ENCODE assay signal across 28 mouse cellular contexts in the genomic region with DNA sequence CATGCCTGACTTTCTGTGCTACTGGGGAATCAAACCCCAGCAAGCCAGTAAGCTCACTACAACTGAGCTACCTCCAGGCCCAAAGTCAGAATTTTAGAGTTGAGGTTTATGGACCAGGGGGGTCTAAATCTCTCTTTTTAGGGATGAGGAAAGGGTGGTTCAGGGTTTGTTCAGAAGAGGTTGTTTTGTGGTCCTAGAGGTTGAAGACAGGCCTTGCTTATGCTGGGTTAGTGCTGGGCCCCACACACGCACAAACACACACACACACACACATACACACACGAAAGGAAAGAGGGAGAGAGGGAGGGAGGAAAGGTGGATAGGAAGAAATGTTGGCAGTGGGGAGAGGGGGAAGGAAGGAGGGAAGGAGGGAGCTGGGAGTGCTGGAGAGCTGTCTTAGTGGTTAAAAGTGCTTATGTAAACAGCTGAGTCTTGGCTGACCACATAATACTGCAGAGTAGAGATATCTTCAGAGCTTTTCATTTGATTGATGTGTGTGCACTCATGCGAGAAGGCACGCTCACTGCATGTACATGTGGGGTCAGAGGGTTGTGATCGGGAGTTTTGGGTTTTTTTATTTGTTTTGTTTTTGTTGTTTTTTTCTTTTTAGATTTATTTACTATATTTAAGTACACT. TPM values are rescaled to one million over a fixed set of nuclear protein-coding genes. Genes with fewer than 3 reads are reported as not detected.
A peak's percentile ranks its signal among the peaks of the same experiment; 100 is the strongest.
DNase-seq lines count a peak whose midpoint lies in the region; ATAC-seq and TF ChIP-seq lines count a peak whose summit lies in the region.
"Had no signal": no experiment of that assay in that cellular context is flagged by ENCODE, and none has a peak within 500 bp of the region (broad histone marks: within the 10 kb centered on the region; RNA-seq: fewer than 3 reads in every experiment).

A gene (minus strand): TSS at position 51 of the 636 bp plus-strand sequence.

- peaks cover 4% of the 10 kb centered on the region; the same call in 1 of the 2 replicates for H3K4me1 ChIP-seq in kidney, embryonic 14.5 days (ENCODE audit: control insufficient read depth, insufficient read depth, low read length)
- H3K4me1 ChIP-seq in G1E (ENCODE audit: insufficient read depth, low read depth, low read length) = peaks cover 58% of the 10 kb centered on the region
- no peaks in the 10 kb centered on the region for H3K4me1 ChIP-seq in forebrain, embryonic 13.5 days
- H3K4me1 ChIP-seq: lung, embryonic 15.5 days; midbrain, embryonic 10.5 days; midbrain, embryonic 15.5 days had no signal

- no peaks in the 10 kb centered on the region for H3K27me3 ChIP-seq in kidney, embryonic 14.5 days (ENCODE audit: control insufficient read depth, insufficient read depth, low read length)
- peaks cover 10% of the 10 kb centered on the region for H3K27me3 ChIP-seq in G1E (ENCODE audit: insufficient read depth, low read length)
- no peaks in the 10 kb centered on the region for H3K27me3 ChIP-seq in forebrain, embryonic 13.5 days
- H3K27me3 ChIP-seq: lung, embryonic 15.5 days; midbrain, embryonic 15.5 days; neural tube, embryonic 15.5 days had no signal

- ATAC-seq in kidney, embryonic 14.5 days (ENCODE audit: low FRiP score, low TSS enrichment) = no peak
- peak; percentile 83 for ATAC-seq in G1E (ENCODE audit: extremely low read depth, insufficient number of reproducible peaks, low FRiP score, poor library complexity, severe bottlenecking)
- ATAC-seq in common myeloid progenitor, adult 5-6 weeks (replicated peaks; ENCODE audit: low read depth, poor library complexity, severe bottlenecking) = peak; percentile 79
- no peak for ATAC-seq in forebrain, embryonic 13.5 days
- ATAC-seq: forebrain, embryonic 14.5 days; hindbrain, postnatal 0 days; midbrain, embryonic 15.5 days had no signal

- H3K36me3 ChIP-seq in kidney, embryonic 14.5 days (ENCODE audit: control insufficient read depth, insufficient read depth, low read length) = no peaks in the 10 kb centered on the region
- no peaks in the 10 kb centered on the region for H3K36me3 ChIP-seq in G1E (replicated peaks)
- no peaks in the 10 kb centered on the region for H3K36me3 ChIP-seq in forebrain, embryonic 13.5 days (ENCODE audit: poor library complexity, severe bottlenecking)
- H3K36me3 ChIP-seq: lung, embryonic 15.5 days; midbrain, embryonic 10.5 days; midbrain, embryonic 15.5 days; neural tube, embryonic 15.5 days had no signal

- H3K4me3 ChIP-seq in kidney, embryonic 14.5 days (ENCODE audit: low read length) = no peak within 1 kb of the TSS
- H3K4me3 ChIP-seq in G1E (ENCODE audit: low read depth, low read length) = no peak within 1 kb of the TSS
- no peak within 1 kb of the TSS for H3K4me3 ChIP-seq in forebrain, embryonic 13.5 days
- H3K4me3 ChIP-seq: lung, embryonic 15.5 days; midbrain, embryonic 10.5 days; midbrain, embryonic 15.5 days; neural tube, embryonic 15.5 days had no signal

- no peak within 1 kb of the TSS for H3K9ac ChIP-seq in kidney, embryonic 14.5 days (ENCODE audit: low read depth, low read length)
- H3K9ac ChIP-seq in forebrain, embryonic 13.5 days = no peak within 1 kb of the TSS
- H3K9ac ChIP-seq: liver, embryonic 14.5 days; lung, embryonic 15.5 days; midbrain, embryonic 15.5 days; neural tube, embryonic 15.5 days had no signal

- no peak within 1 kb of the TSS for H3K4me2 ChIP-seq in kidney, embryonic 14.5 days (replicated peaks; ENCODE audit: low read depth, low read length)
- no peak within 1 kb of the TSS for H3K4me2 ChIP-seq in forebrain, embryonic 13.5 days
- H3K4me2 ChIP-seq: heart, embryonic 11.5 days; lung, embryonic 15.5 days; midbrain, embryonic 15.5 days; neural tube, embryonic 15.5 days had no signal

- 0 out of 2 replicates have a peak within 1 kb of the TSS, but pooled peaks have one; percentile 24 for H3K27ac ChIP-seq in kidney, embryonic 14.5 days (ENCODE audit: low read depth, low read length)
- no peak within 1 kb of the TSS for H3K27ac ChIP-seq in forebrain, embryonic 13.5 days
- H3K27ac ChIP-seq: hindbrain, postnatal 0 days; kidney, postnatal 0 days; liver, embryonic 14.5 days; lung, embryonic 15.5 days; midbrain, embryonic 10.5 days; midbrain, embryonic 15.5 days; neural tube, embryonic 15.5 days had no signal

- H3K9me3 ChIP-seq in kidney, embryonic 14.5 days (ENCODE audit: control insufficient read depth, low read length) = no peaks in the 10 kb centered on the region
- H3K9me3 ChIP-seq in G1E (replicated peaks) = no peaks in the 10 kb centered on the region
- H3K9me3 ChIP-seq in forebrain, embryonic 13.5 days (replicated peaks) = no peaks in the 10 kb centered on the region
- H3K9me3 ChIP-seq: lung, embryonic 15.5 days; midbrain, embryonic 10.5 days; midbrain, embryonic 15.5 days; neural tube, embryonic 15.5 days had no signal

- intact Hi-C loops in heart, postnatal 10 days (cut with DNase I) = loop anchor here (2.0 kb wide), 1 partner anchor 102 kb away; no protein-coding TSS in a partner anchor

- WGBS in kidney, embryonic 14.5 days = 38% methylated on average over 5 of the region's 5 CpGs
- WGBS in forebrain, embryonic 13.5 days = 91% methylated on average over 5 of the region's 5 CpGs

- DNase-seq in kidney, postnatal 14 days = no peak
- DNase-seq in 3134 (ENCODE audit: extremely low read depth, insufficient read length, low spot score) (peak; percentile 35), G1E (ENCODE audit: low spot score) (peak; percentile 40)
- DNase-seq in left cerebral cortex, adult 8-10 months (ENCODE audit: low spot score in 2 of 2) = no peak
- DNase-seq in heart, postnatal 10 days = no peak
- DNase-seq: adrenal gland, adult 8-10 months; gastrocnemius, postnatal 25 days; kidney, adult 11 months; right cerebral cortex, postnatal 25 days had no signal

- TF ChIP-seq CTCF in G1E (IDR thresholded peaks at IDR 0.05; ENCODE audit: low read depth, low read length) = no peak

RNA-seq across cellular contexts. Expression of the gene that starts here (rescaled TPM):
- not detected in 2 replicates for polyA plus RNA-seq in kidney, embryonic 14.5 days (2014; fragmentation: Nextera tagmentation; extraction: Ambion mirVana)
- total RNA-seq in G1E (2014; fragmentation: Nextera tagmentation) (not detected in 2 replicates), G1E (2017) (0.16 TPM in 1 of 2 replicates, not detected in the other)
- polyA plus RNA-seq in G1E (2012) = not detected in 2 replicates
- not detected in 2 replicates for total RNA-seq in common myeloid progenitor, adult 5-6 weeks (2017)
- 1 to 10 TPM in 1 of 4 experiments, under 1 TPM in 2, not detected in 1; 0.74 to 2.0 (median 0.98) TPM for total RNA-seq in left cerebral cortex, adult 8-10 months (2022)
- polyA plus RNA-seq in forebrain, embryonic 13.5 days (2015; fragmentation: Nextera tagmentation; extraction: Ambion mirVana) = not detected in 2 replicates
- total RNA-seq in heart, postnatal 10 days (2021) = under 1 TPM in 1 of 2 experiments, not detected in 1; 0.37 TPM
- total RNA-seq: adrenal gland, adult 8-10 months; gastrocnemius, postnatal 25 days; heart, adult 18-20 months; hindbrain, postnatal 0 days had no signal
- polyA plus RNA-seq: embryonic facial prominence, embryonic 11.5 days; forebrain, embryonic 14.5 days; heart, embryonic 11.5 days; heart, postnatal 0 days; hindbrain, embryonic 11.5 days; hindbrain, postnatal 0 days; kidney, postnatal 0 days; large intestine, adult 2 months; limb, embryonic 11.5 days; liver, embryonic 14.5 days; midbrain, embryonic 10.5 days; midbrain, embryonic 15.5 days; neural tube, embryonic 15.5 days; thymus, adult 2 months had no signal

Comparison
In these comparisons a context has a peak if more than half of its experiments do, and no peak if none do; other contexts are left out.
1. Peak in DNase-seq and ATAC-seq in G1E; RNA of the gene not detected or under 1 TPM.
2. Peak in ATAC-seq in common myeloid progenitor, adult 5-6 weeks; RNA of the gene not detected or under 1 TPM.